Mouse (Mus musculus): ENCODE data around the gene Gm47841. TPM values are rescaled to one million over a fixed set of nuclear protein-coding genes. Genes with fewer than 3 reads are reported as not detected.
A peak's percentile ranks its signal among the peaks of the same experiment; 100 is the strongest.

Gm47841 gene
- polyA plus RNA-seq, 1 experiment from 2014 or later, result not detected

- Histone ChIP-seq H3K27ac (ENCODE audit: low read depth, low read length) (no peak overlapping the region), H3K4me3 (ENCODE audit: low read depth, low read length) (no peak overlapping the region), H3K36me3 (ENCODE audit: control insufficient read depth, insufficient read depth, low read length) (no peaks in the 10 kb centered on the region), H3K27me3 (ENCODE audit: control insufficient read depth, insufficient read depth, low read length) (no peaks in the 10 kb centered on the region), H3K9me3 (ENCODE audit: control insufficient read depth, low read length) (no peaks in the 10 kb centered on the region), H3K9ac (ENCODE audit: low read depth, low read length) (no peak overlapping the region), H3K4me1 (replicated peaks; ENCODE audit: control insufficient read depth, insufficient read depth, low read length) (no peaks in the 10 kb centered on the region; the same call in 1 of the 2 replicates), H3K4me2 (replicated peaks; ENCODE audit: low read depth, low read length) (no peak overlapping the region)
- ATAC-seq (ENCODE audit: low FRiP score) (no peak), DNase-seq (ENCODE audit: low spot score) (no peak)
- 72% methylated on average over 3 of the region's 3 CpGs for WGBS
These were observed 39.8 kb upstream of the Gm47841 start for GRCm38 (mm10) chr15:101086956-101087355.

DNA sequence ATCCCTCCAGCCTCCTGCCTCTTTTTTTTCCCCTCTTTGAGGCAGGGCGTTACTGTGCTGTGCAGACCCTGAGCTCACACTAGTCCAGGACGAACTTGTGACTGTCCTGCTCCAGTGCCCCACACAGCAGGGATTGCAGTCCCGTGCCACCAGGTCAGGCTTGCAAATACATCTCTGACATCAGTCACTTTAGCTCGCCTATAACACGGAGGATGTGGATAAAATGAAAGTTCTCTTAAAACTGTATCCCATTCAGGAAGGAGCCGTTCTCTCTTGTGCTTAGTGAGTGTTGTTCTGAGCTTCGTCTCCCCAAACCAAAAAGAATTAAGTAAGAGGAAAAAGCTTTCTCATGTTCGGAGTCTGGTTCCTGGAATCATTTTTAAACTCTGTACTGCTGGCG, 39.3 kb upstream of the Gm47841 start:
- Histone ChIP-seq H3K27me3 (ENCODE audit: control insufficient read depth, insufficient read depth, low read length) (no peaks in the 10 kb centered on the region), H3K4me1 (replicated peaks; ENCODE audit: control insufficient read depth, insufficient read depth, low read length) (peaks cover 3% of the 10 kb centered on the region; the same call in 1 of the 2 replicates), H3K4me3 (ENCODE audit: low read depth, low read length) (no peak overlapping the region), H3K9ac (ENCODE audit: low read depth, low read length) (no peak overlapping the region), H3K4me2 (replicated peaks; ENCODE audit: low read depth, low read length) (no peak overlapping the region), H3K36me3 (ENCODE audit: control insufficient read depth, insufficient read depth, low read length) (no peaks in the 10 kb centered on the region), H3K9me3 (ENCODE audit: control insufficient read depth, low read length) (no peaks in the 10 kb centered on the region), H3K27ac (ENCODE audit: low read depth, low read length) (no peak overlapping the region)
- no peak for ATAC-seq (ENCODE audit: low FRiP score)
- no peak for DNase-seq (ENCODE audit: low spot score)
- 70% methylated on average over 9 of the region's 9 CpGs for WGBS

DNA sequence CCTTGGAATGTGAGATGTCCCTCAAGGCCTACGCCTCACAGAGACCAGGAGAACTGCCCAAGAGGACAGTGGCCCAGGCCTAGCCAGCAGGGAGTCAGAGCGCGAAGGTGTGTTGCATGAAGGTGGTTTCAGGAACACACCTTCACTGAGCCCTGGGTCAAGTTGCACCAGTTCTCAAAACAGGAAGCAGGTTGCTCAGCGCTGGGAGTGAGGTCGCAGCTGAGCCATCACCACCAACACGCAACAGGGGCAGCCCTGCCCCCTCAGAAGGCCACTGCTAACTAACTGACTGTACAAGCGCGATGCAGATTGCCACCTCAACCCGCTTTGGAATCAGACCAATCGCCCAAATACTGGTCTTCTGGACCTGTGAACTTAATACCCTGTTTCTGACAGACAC, 37.3 kb upstream of the Gm47841 start:
- no peaks in the 10 kb centered on the region for H3K27me3 ChIP-seq (ENCODE audit: control insufficient read depth, insufficient read depth, low read length)
- H3K9ac ChIP-seq (ENCODE audit: low read depth, low read length), result no peak overlapping the region
- H3K36me3 ChIP-seq (ENCODE audit: control insufficient read depth, insufficient read depth, low read length), result no peaks in the 10 kb centered on the region
- peaks cover 12% of the 10 kb centered on the region for H3K4me1 ChIP-seq (replicated peaks; ENCODE audit: control insufficient read depth, insufficient read depth, low read length)
- H3K27ac ChIP-seq (ENCODE audit: low read depth, low read length), result no peak overlapping the region
- DNase-seq (ENCODE audit: low spot score) (no peak), ATAC-seq (ENCODE audit: low FRiP score) (no peak)
- H3K9me3 ChIP-seq (ENCODE audit: control insufficient read depth, low read length), result no peaks in the 10 kb centered on the region
- H3K4me2 ChIP-seq (replicated peaks; ENCODE audit: low read depth, low read length), result no peak overlapping the region
- H3K4me3 ChIP-seq (ENCODE audit: low read depth, low read length), result no peak overlapping the region
- 78% methylated on average over 10 of the region's 10 CpGs for WGBS

- Histone ChIP-seq H3K9me3 (ENCODE audit: control insufficient read depth, low read length) (no peaks in the 10 kb centered on the region), H3K36me3 (ENCODE audit: control insufficient read depth, insufficient read depth, low read length) (no peaks in the 10 kb centered on the region), H3K9ac (ENCODE audit: low read depth, low read length) (no peak overlapping the region), H3K27me3 (ENCODE audit: control insufficient read depth, insufficient read depth, low read length) (no peaks in the 10 kb centered on the region), H3K4me3 (ENCODE audit: low read depth, low read length) (no peak overlapping the region), H3K4me2 (replicated peaks; ENCODE audit: low read depth, low read length) (no peak overlapping the region), H3K27ac (ENCODE audit: low read depth, low read length) (no peak overlapping the region), H3K4me1 (replicated peaks; ENCODE audit: control insufficient read depth, insufficient read depth, low read length) (peaks cover 19% of the 10 kb centered on the region)
- DNase-seq (ENCODE audit: low spot score) (no peak), ATAC-seq (ENCODE audit: low FRiP score) (no peak)
- WGBS, result 47% methylated on average over 4 of the region's 4 CpGs
These were observed 35.0 kb upstream of the Gm47841 start for GRCm38 (mm10) chr15:101082236-101082635.

- no peaks in the 10 kb centered on the region for H3K9me3 ChIP-seq (ENCODE audit: control insufficient read depth, low read length)
- H3K27ac ChIP-seq (ENCODE audit: low read depth, low read length), result no peak overlapping the region
- peaks cover 24% of the 10 kb centered on the region for H3K4me1 ChIP-seq (replicated peaks; ENCODE audit: control insufficient read depth, insufficient read depth, low read length)
- ATAC-seq (ENCODE audit: low FRiP score) (no peak), DNase-seq (ENCODE audit: low spot score) (no peak)
- no peaks in the 10 kb centered on the region for H3K36me3 ChIP-seq (ENCODE audit: control insufficient read depth, insufficient read depth, low read length)
- H3K9ac ChIP-seq (ENCODE audit: low read depth, low read length), result no peak overlapping the region
- H3K27me3 ChIP-seq (ENCODE audit: control insufficient read depth, insufficient read depth, low read length), result no peaks in the 10 kb centered on the region
- 79% methylated on average over 7 of the region's 7 CpGs for WGBS
- no peak overlapping the region for H3K4me3 ChIP-seq (ENCODE audit: low read depth, low read length)
- no peak overlapping the region for H3K4me2 ChIP-seq (replicated peaks; ENCODE audit: low read depth, low read length)
These were observed 33.9 kb upstream of the Gm47841 start for GRCm38 (mm10) chr15:101081035-101081548.

DNA sequence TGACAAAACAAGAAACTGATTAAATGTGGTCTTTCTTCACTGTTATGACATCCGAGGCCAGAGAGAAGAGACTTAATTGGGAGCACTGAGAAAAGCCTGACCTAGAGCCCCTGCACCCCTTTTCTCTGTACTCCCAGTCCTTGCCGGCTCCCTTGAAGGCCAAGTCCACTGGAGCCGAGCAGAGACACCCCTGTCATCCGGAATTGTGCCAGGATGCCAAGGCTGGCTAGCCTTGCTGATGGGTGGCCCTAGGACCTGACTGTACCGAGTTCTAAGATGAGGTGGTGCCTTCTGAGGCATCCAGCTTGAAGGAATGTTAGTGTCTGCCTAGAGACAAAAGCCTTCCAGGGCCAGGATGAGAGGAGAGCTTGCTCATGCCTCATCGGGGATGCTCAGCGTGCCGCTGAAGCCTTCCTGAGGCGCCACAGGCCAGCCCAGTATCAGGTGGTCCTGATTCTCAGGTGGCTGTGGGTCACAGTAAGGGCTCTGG, 32.9 kb upstream of the Gm47841 start:
- H3K4me2 ChIP-seq (replicated peaks; ENCODE audit: low read depth, low read length), result no peak overlapping the region
- WGBS, result 76% methylated on average over 9 of the region's 9 CpGs
- H3K4me1 ChIP-seq (replicated peaks; ENCODE audit: control insufficient read depth, insufficient read depth, low read length), result peaks cover 34% of the 10 kb centered on the region
- no peak for ATAC-seq (ENCODE audit: low FRiP score)
- H3K9me3 ChIP-seq (ENCODE audit: control insufficient read depth, low read length), result no peaks in the 10 kb centered on the region
- H3K27ac ChIP-seq (ENCODE audit: low read depth, low read length), result no peak overlapping the region
- no peak for DNase-seq (ENCODE audit: low spot score)
- H3K27me3 ChIP-seq (ENCODE audit: control insufficient read depth, insufficient read depth, low read length), result no peaks in the 10 kb centered on the region
- no peaks in the 10 kb centered on the region for H3K36me3 ChIP-seq (ENCODE audit: control insufficient read depth, insufficient read depth, low read length)
- no peak overlapping the region for H3K9ac ChIP-seq (ENCODE audit: low read depth, low read length)
- H3K4me3 ChIP-seq (ENCODE audit: low read depth, low read length), result no peak overlapping the region

- Histone ChIP-seq H3K4me1 (replicated peaks; ENCODE audit: control insufficient read depth, insufficient read depth, low read length) (peaks cover 40% of the 10 kb centered on the region), H3K4me3 (ENCODE audit: low read depth, low read length) (peak overlapping the region; percentile 90), H3K27ac (ENCODE audit: low read depth, low read length) (peak overlapping the region; percentile 99), H3K36me3 (ENCODE audit: control insufficient read depth, insufficient read depth, low read length) (no peaks in the 10 kb centered on the region), H3K27me3 (ENCODE audit: control insufficient read depth, insufficient read depth, low read length) (no peaks in the 10 kb centered on the region), H3K9me3 (ENCODE audit: control insufficient read depth, low read length) (no peaks in the 10 kb centered on the region), H3K9ac (ENCODE audit: low read depth, low read length) (peak overlapping the region; percentile 90), H3K4me2 (replicated peaks; ENCODE audit: low read depth, low read length) (peak overlapping the region; percentile 83)
- ATAC-seq (ENCODE audit: low FRiP score) (peak; percentile 45), DNase-seq (ENCODE audit: low spot score) (peak; percentile 80)
- under 1% methylated on average over 20 of the region's 30 CpGs for WGBS
These were observed 31.5 kb upstream of the Gm47841 start for GRCm38 (mm10) chr15:101078731-101079156.

DNA sequence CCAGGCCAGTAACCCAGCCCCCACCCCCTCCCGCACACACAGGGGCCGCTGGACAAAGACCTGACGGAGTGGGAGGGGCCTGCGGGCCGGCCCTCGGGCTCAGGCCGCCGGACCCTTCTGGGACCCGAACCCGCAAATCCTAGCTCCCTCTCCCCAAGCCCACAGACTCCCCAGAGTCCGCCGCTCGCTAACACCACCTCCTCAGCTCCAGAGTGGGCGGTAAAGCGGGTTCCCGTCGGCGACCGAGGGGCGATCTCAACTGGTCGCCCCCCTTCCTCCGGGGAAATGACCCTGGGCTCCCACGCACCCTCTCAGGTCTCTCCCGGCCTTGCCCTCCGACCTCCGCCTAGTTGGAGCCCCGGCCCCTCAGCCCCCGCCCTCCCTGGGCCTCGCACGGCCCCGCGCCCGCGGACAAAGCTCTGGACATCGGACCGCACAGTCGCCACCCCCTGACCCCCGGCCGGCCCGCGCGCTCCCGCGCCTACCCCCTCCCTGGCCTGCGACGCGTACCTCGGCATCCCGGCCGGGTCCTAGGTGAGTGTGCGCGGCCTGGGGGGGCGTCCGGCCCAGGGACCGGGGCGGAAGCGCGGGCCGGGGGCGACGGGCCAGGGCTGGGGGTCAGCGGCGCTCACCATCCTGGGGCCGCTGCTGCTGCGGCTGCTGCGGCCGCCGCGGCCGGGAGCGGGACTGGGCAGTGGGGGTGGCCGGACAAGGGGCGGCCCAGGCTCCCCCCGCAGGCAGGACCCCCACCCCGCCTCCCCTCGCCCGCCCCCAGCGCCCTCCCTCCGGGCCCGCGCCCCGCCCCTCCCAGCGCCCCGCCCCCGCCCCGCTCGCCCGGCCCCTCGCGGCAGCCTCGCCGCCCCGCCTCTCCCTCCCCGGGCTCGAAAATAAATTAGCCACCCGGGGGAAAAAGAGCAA, 30.9 kb upstream of the Gm47841 start, which contains the start of gene Fignl2:
TSS of gene Fignl2 (minus strand) at position 755 of the 918 bp plus-strand sequence.
- Histone ChIP-seq H3K4me1 (replicated peaks; ENCODE audit: control insufficient read depth, insufficient read depth, low read length) (peaks cover 40% of the 10 kb centered on the region), H3K9me3 (ENCODE audit: control insufficient read depth, low read length) (no peaks in the 10 kb centered on the region), H3K4me3 (ENCODE audit: low read depth, low read length) (peak within 1 kb of the TSS; percentile 90), H3K9ac (ENCODE audit: low read depth, low read length) (peak within 1 kb of the TSS; percentile 90), H3K36me3 (ENCODE audit: control insufficient read depth, insufficient read depth, low read length) (no peaks in the 10 kb centered on the region), H3K27me3 (ENCODE audit: control insufficient read depth, insufficient read depth, low read length) (no peaks in the 10 kb centered on the region), H3K27ac (ENCODE audit: low read depth, low read length) (peak within 1 kb of the TSS; percentile 99), H3K4me2 (replicated peaks; ENCODE audit: low read depth, low read length) (peak within 1 kb of the TSS; percentile 83)
- DNase-seq (ENCODE audit: low spot score) (no peak), ATAC-seq (ENCODE audit: low FRiP score) (peak; percentile 34)
- under 1% methylated on average over 44 of the region's 96 CpGs for whole genome bisulfite sequencing
